Mouse (Mus musculus) spleen, adult 12 weeks (tissue): ENCODE results near the gene Efna5.

Experiments used
- DNase-seq: peaks from one replicate; pipeline ENCODE4 v3.0.0; 2022; ENCODE audit warnings: low spot score

Gene Efna5

GRCm38 (mm10) chr17:62700791-62701602 lies 180.1 kb downstream of the Efna5 start:
- no peak for DNase-seq

- no peak for DNase-seq
Measured at GRCm38 (mm10) chr17:62694958-62695437, 186.1 kb downstream of the Efna5 start.

GRCm38 (mm10) chr17:62692242-62692641 lies 188.9 kb downstream of the Efna5 start:
- no peak for DNase-seq

GRCm38 (mm10) chr17:62691201-62691715 lies 189.9 kb downstream of the Efna5 start:
- no peak for DNase-seq

GRCm38 (mm10) chr17:62690256-62690655 lies 190.9 kb downstream of the Efna5 start:
- no peak for DNase-seq

- DNase-seq = no peak
Measured at GRCm38 (mm10) chr17:62689646-62690045, 191.5 kb downstream of the Efna5 start.

- DNase-seq = no peak
Measured at GRCm38 (mm10) chr17:62687369-62687768, 193.7 kb downstream of the Efna5 start.

- DNase-seq = no peak
Measured at GRCm38 (mm10) chr17:62685181-62685580, 195.9 kb downstream of the Efna5 start.

GRCm38 (mm10) chr17:62683142-62683541 lies 198.0 kb downstream of the Efna5 start:
- no peak for DNase-seq

GRCm38 (mm10) chr17:62681726-62682125 lies 199.4 kb downstream of the Efna5 start:
- DNase-seq = no peak

GRCm38 (mm10) chr17:62680737-62681136 lies 200.4 kb downstream of the Efna5 start:
- DNase-seq = no peak

- no peak for DNase-seq
Measured at GRCm38 (mm10) chr17:62676832-62677231, 204.3 kb downstream of the Efna5 start.

- DNase-seq = no peak
Measured at GRCm38 (mm10) chr17:62676409-62676808, 204.7 kb downstream of the Efna5 start.

GRCm38 (mm10) chr17:62675811-62676255 lies 205.3 kb downstream of the Efna5 start:
- DNase-seq = no peak

- DNase-seq = no peak
Measured at GRCm38 (mm10) chr17:62672068-62672467, 209.0 kb downstream of the Efna5 start.

- no peak for DNase-seq
Measured at GRCm38 (mm10) chr17:62666761-62667160, 214.4 kb downstream of the Efna5 start.

GRCm38 (mm10) chr17:62665823-62666222 lies 215.3 kb downstream of the Efna5 start:
- DNase-seq = no peak

GRCm38 (mm10) chr17:62664709-62665108 lies 216.4 kb downstream of the Efna5 start:
- DNase-seq = no peak

GRCm38 (mm10) chr17:62661801-62662200 lies 219.3 kb downstream of the Efna5 start:
- DNase-seq = no peak

GRCm38 (mm10) chr17:62659501-62660175 lies 221.5 kb downstream of the Efna5 start:
- no peak for DNase-seq

- DNase-seq = no peak
Measured at GRCm38 (mm10) chr17:62657832-62658630, 223.1 kb downstream of the Efna5 start.

GRCm38 (mm10) chr17:62657051-62657450 lies 224.1 kb downstream of the Efna5 start:
- no peak for DNase-seq
